Mouse (Mus musculus) MEL (cell line): ENCODE results near the gene Ergic3. TPM values are rescaled to one million over a fixed set of nuclear protein-coding genes. Genes with fewer than 3 reads are reported as not detected.
A peak's percentile ranks its signal among the peaks of the same experiment; 100 is the strongest.

Experiments
- DNase-seq: peaks from one replicate; pipeline ENCODE4 v3.0.0; 2011; ENCODE audit warnings: low read depth, low spot score
- H3K27ac ChIP-seq: 2 replicates; pipeline ENCODE4 v1.5.1; 2012; ENCODE audit warnings: low read depth, mild to moderate bottlenecking, control low read depth, low read length, moderate library complexity; ENCODE audit not compliant: control insufficient read depth
- H3K27me3 ChIP-seq, 2 experiments: fragments of 150-350 bp in 1 of 2; sonication (generic) in 1 of 2; 2 replicates each; pipeline ENCODE4 v1.6.1; 2012; ENCODE audit warnings: low read length in 2 of 2, mild to moderate bottlenecking in 2 of 2, improper control_type of control experiment in 1 of 2, moderate library complexity in 1 of 2; ENCODE audit not compliant: insufficient read depth in 2 of 2, control insufficient read depth in 1 of 2
- H3K36me3 ChIP-seq, 2 experiments: 2 replicates each; pipeline ENCODE4 v1.6.1; 2012 to 2014; ENCODE audit warnings: low read length in 2 of 2, improper control_type of control experiment in 1 of 2, inconsistent platforms in 1 of 2, mild to moderate bottlenecking in 1 of 2; ENCODE audit not compliant: insufficient read depth in 2 of 2, control insufficient read depth in 1 of 2
- H3K4me1 ChIP-seq, 2 experiments: fragments of 150-350 bp in 1 of 2; sonication (generic) in 1 of 2; 2 replicates each; pipeline ENCODE4 v1.6.1; 2012; ENCODE audit warnings: low read length in 2 of 2, improper control_type of control experiment in 1 of 2, mild to moderate bottlenecking in 1 of 2; ENCODE audit not compliant: insufficient read depth in 2 of 2, control insufficient read depth in 1 of 2
- H3K4me3 ChIP-seq, 2 experiments: fragments of 150-350 bp in 1 of 2; sonication (generic) in 1 of 2; 2 replicates each; pipeline ENCODE4 v1.5.1; 2012; ENCODE audit warnings: low read depth in 2 of 2, low read length in 2 of 2, mild to moderate bottlenecking in 2 of 2, moderate library complexity in 2 of 2, control low read depth in 1 of 2, improper control_type of control experiment in 1 of 2; ENCODE audit not compliant: control insufficient read depth in 1 of 2, insufficient read depth in 1 of 2
- H3K79me2 ChIP-seq: 2 replicates; pipeline ENCODE4 v1.6.1; 2012; ENCODE audit warnings: mild to moderate bottlenecking, low read length, moderate library complexity; ENCODE audit not compliant: control insufficient read depth, poor library complexity, insufficient read depth
- H3K9ac ChIP-seq: 2 replicates; pipeline ENCODE4 v1.6.1; 2012; ENCODE audit warnings: low read depth, mild to moderate bottlenecking, control low read depth, low read length, moderate library complexity; ENCODE audit not compliant: control insufficient read depth, poor library complexity, severe bottlenecking
- H3K9me3 ChIP-seq: fragments of 150-350 bp; sonication (generic); replicated peaks from 2 replicates; pipeline ENCODE4 v1.6.1; 2012; ENCODE audit warnings: mild to moderate bottlenecking, low read length, improper control_type of control experiment, moderate library complexity; ENCODE audit not compliant: insufficient read depth
- CHD1 ChIP-seq: IDR thresholded peaks from 2 replicates; pipeline ENCODE4 v1.6.1; 2012; ENCODE audit warnings: low read depth, mild to moderate bottlenecking, inconsistent platforms, low read length, improper control_type of control experiment
- CHD2 ChIP-seq: IDR thresholded peaks from 2 replicates; pipeline ENCODE4 v1.6.1; 2011; ENCODE audit warnings: low read length, improper control_type of control experiment
- CTCF ChIP-seq, 3 experiments: IDR thresholded peaks in 2 of 3; conservative IDR thresholded peaks in 1 of 3; 2 replicates each; pipeline ENCODE4 v1.5.1; 2011 to 2012; ENCODE audit warnings: low read length in 3 of 3, low read depth in 2 of 3, mild to moderate bottlenecking in 2 of 3, improper control_type of control experiment in 1 of 3, inconsistent platforms in 1 of 3, mixed read lengths in 1 of 3, moderate library complexity in 1 of 3; ENCODE audit not compliant: control insufficient read depth in 1 of 3, insufficient read depth in 1 of 3, poor library complexity in 1 of 3, severe bottlenecking in 1 of 3
- ELF1 ChIP-seq: IDR thresholded peaks from 2 replicates; pipeline ENCODE4 v1.6.1; 2014; ENCODE audit warnings: low read depth, mild to moderate bottlenecking, inconsistent platforms, low read length, improper control_type of control experiment, moderate library complexity
- GATA1 ChIP-seq: IDR thresholded peaks from 2 replicates; pipeline ENCODE4 v1.6.1; 2011; ENCODE audit warnings: low read depth, low read length, improper control_type of control experiment
- HCFC1 ChIP-seq: IDR thresholded peaks from 2 replicates; pipeline ENCODE4 v1.6.1; 2012; ENCODE audit warnings: low read depth, mild to moderate bottlenecking, inconsistent platforms, low read length, improper control_type of control experiment, moderate library complexity
- JUND ChIP-seq: IDR thresholded peaks from 2 replicates; pipeline ENCODE4 v1.6.1; 2011; ENCODE audit warnings: low read depth, mild to moderate bottlenecking, improper control_type of control experiment, low read length
- KAT2A ChIP-seq: conservative IDR thresholded peaks from 2 replicates; pipeline ENCODE4 v1.6.1; 2012; ENCODE audit warnings: low read depth, low read length, improper control_type of control experiment, inconsistent platforms
- MAFK ChIP-seq: IDR thresholded peaks from 2 replicates; pipeline ENCODE4 v1.6.1; 2011; ENCODE audit warnings: low read depth, mild to moderate bottlenecking, low read length, improper control_type of control experiment, borderline replicate concordance
- MAX ChIP-seq: IDR thresholded peaks from 2 replicates; pipeline ENCODE4 v1.6.1; 2011; ENCODE audit warnings: low read length, improper control_type of control experiment
- MYB ChIP-seq: IDR thresholded peaks from 2 replicates; pipeline ENCODE4 v1.6.1; 2011; ENCODE audit warnings: mild to moderate bottlenecking, low read depth, low read length, improper control_type of control experiment
- NELFE ChIP-seq: IDR thresholded peaks from 2 replicates; pipeline ENCODE4 v1.6.1; 2011; ENCODE audit warnings: low read depth, low read length, improper control_type of control experiment
- POLR2AphosphoS2 ChIP-seq: IDR thresholded peaks from 2 replicates; pipeline ENCODE4 v1.6.1; 2011; ENCODE audit warnings: low read length, improper control_type of control experiment
- POLR2AphosphoS5 ChIP-seq: IDR thresholded peaks from 2 replicates; pipeline ENCODE4 v1.6.1; 2012; ENCODE audit warnings: low read depth, borderline replicate concordance, mild to moderate bottlenecking, inconsistent platforms, low read length, moderate library complexity, mixed read lengths
- RAD21 ChIP-seq: IDR thresholded peaks from 2 replicates; pipeline ENCODE4 v1.6.1; 2011; ENCODE audit warnings: mild to moderate bottlenecking, low read depth, low read length, improper control_type of control experiment
- RCOR1 ChIP-seq: IDR thresholded peaks from 2 replicates; pipeline ENCODE4 v1.6.1; 2012; ENCODE audit warnings: low read depth, mild to moderate bottlenecking, inconsistent platforms, low read length, improper control_type of control experiment
- SMC3 ChIP-seq: IDR thresholded peaks from 2 replicates; pipeline ENCODE4 v1.6.1; 2011; ENCODE audit warnings: low read depth, low read length, improper control_type of control experiment
- TAL1 ChIP-seq: IDR thresholded peaks from 2 replicates; pipeline ENCODE4 v1.6.1; 2012; ENCODE audit warnings: mild to moderate bottlenecking, inconsistent platforms, low read length, moderate library complexity, mixed read lengths
- TCF12 ChIP-seq: IDR thresholded peaks from 2 replicates; pipeline ENCODE4 v1.6.1; 2014; ENCODE audit warnings: low read depth, mild to moderate bottlenecking, inconsistent platforms, low read length, improper control_type of control experiment, moderate library complexity
- UBTF ChIP-seq: IDR thresholded peaks from 2 replicates; pipeline ENCODE4 v1.6.1; 2012; ENCODE audit warnings: low read depth, mild to moderate bottlenecking, inconsistent platforms, low read length, improper control_type of control experiment, moderate library complexity, borderline replicate concordance; ENCODE audit not compliant: insufficient read depth
- USF1 ChIP-seq: IDR thresholded peaks from 2 replicates; pipeline ENCODE4 v1.6.1; 2014; ENCODE audit warnings: low read depth, mild to moderate bottlenecking, inconsistent platforms, low read length, improper control_type of control experiment, moderate library complexity
- ZC3H11A ChIP-seq: IDR thresholded peaks from 2 replicates; pipeline ENCODE4 v1.6.1; 2012; ENCODE audit warnings: low read depth, mild to moderate bottlenecking, inconsistent platforms, low read length, improper control_type of control experiment
- polyA plus RNA-seq, 2 experiments: library from polyadenylated mRNA; stranded (reverse) in 1 of 2; unstranded in 1 of 2; fragments of >175 nt in 1 of 2; fragments of >200 nt in 1 of 2; gene quantifications; 2 replicates each; pipeline versions ENCODE4 v1.2.1 to v1.2.4; 2012; ENCODE audit warnings: low replicate concordance in 2 of 2, low read depth in 1 of 2; ENCODE audit not compliant: insufficient read length in 2 of 2, insufficient read depth in 1 of 2, missing spikeins in 1 of 2
- total RNA-seq: library from RNA; depleted of rRNA; stranded (reverse); fragments of 300-350 nt; gene quantifications from 2 replicates; pipeline ENCODE4 v1.2.3, GENCODE M21; 2012

Ergic3 gene
- total and polyA plus RNA-seq, 3 experiments = 86.9 to 168 TPM; not detected in 1

- Histone ChIP-seq H3K4me1 (peaks cover 0 to 3% of the 10 kb centered on the region in 2 experiments; a peak in 1 of 4 replicates), H3K4me3 (no peak overlapping the region), H3K9me3 (no peaks in the 10 kb centered on the region), H3K79me2 (peaks cover 5% of the 10 kb centered on the region), H3K36me3 (peaks cover 2 to 7% of the 10 kb centered on the region in 2 experiments; a peak in 3 of 4 replicates), H3K27me3 (no peaks in the 10 kb centered on the region), H3K27ac (no peak overlapping the region), H3K9ac (no peak overlapping the region)
- no peak for TF ChIP-seq GATA1
- TF ChIP-seq USF1 = no peak
- no peak for TF ChIP-seq RCOR1
- TF ChIP-seq NELFE = no peak
- no peak for TF ChIP-seq MAX
- TF ChIP-seq ZC3H11A = no peak
- TF ChIP-seq SMC3 = no peak
- TF ChIP-seq POLR2AphosphoS2 = no peak
- no peak for TF ChIP-seq KAT2A
- TF ChIP-seq CHD1 = no peak
- no peak for TF ChIP-seq MYB
- TF ChIP-seq MAFK = no peak
- no peak for TF ChIP-seq TCF12
- no peak for TF ChIP-seq CHD2
- TF ChIP-seq POLR2AphosphoS5 = no peak
- no peak for TF ChIP-seq HCFC1
- no peak for TF ChIP-seq UBTF
- no peak for TF ChIP-seq TAL1
- no peak for TF ChIP-seq RAD21
- DNase-seq = no peak
These were observed 46.0 kb upstream of the Ergic3 start for GRCm38 (mm10) chr2:155961862-155962261.

GRCm38 (mm10) chr2:155962991-155963390 is 44.9 kb upstream of the Ergic3 start:
- no peaks in the 10 kb centered on the region for H3K4me1 ChIP-seq
- no peak overlapping the region for H3K4me3 ChIP-seq
- H3K9me3 ChIP-seq = no peaks in the 10 kb centered on the region
- DNase-seq = peak; percentile 51
- no peak overlapping the region for H3K27ac ChIP-seq
- no peak overlapping the region for H3K9ac ChIP-seq
- H3K36me3 ChIP-seq = peaks cover 0 to 4% of the 10 kb centered on the region in 2 experiments; a peak in 1 of 4 replicates
- no peaks in the 10 kb centered on the region for H3K27me3 ChIP-seq
- peaks cover 3% of the 10 kb centered on the region; the same call in 1 of the 2 replicates for H3K79me2 ChIP-seq
- TF ChIP-seq MAFK (no peak), SMC3 (peak; percentile 62), RAD21 (peak; percentile 70), JUND (no peak), ELF1 (no peak), TAL1 (no peak), POLR2AphosphoS2 (no peak), NELFE (no peak), ZC3H11A (peak; percentile 41; the same call in 1 of the 2 replicates), TCF12 (no peak), CTCF (IDR thresholded peaks at IDR 0.05 in 2 of 3, conservative IDR thresholded peaks at IDR 0.05 in 1 of 3; ENCODE audit: control insufficient read depth in 1 of 3, insufficient read depth in 1 of 3, low read depth in 2 of 3, low read length in 3 of 3, poor library complexity in 1 of 3, severe bottlenecking in 1 of 3) (peak; percentile 13 to 65 (median 51); a peak in 4 of 6 replicates), RCOR1 (no peak), KAT2A (no peak)
